9 mouse cellular contexts compared by ENCODE assay signal in the genomic region with DNA sequence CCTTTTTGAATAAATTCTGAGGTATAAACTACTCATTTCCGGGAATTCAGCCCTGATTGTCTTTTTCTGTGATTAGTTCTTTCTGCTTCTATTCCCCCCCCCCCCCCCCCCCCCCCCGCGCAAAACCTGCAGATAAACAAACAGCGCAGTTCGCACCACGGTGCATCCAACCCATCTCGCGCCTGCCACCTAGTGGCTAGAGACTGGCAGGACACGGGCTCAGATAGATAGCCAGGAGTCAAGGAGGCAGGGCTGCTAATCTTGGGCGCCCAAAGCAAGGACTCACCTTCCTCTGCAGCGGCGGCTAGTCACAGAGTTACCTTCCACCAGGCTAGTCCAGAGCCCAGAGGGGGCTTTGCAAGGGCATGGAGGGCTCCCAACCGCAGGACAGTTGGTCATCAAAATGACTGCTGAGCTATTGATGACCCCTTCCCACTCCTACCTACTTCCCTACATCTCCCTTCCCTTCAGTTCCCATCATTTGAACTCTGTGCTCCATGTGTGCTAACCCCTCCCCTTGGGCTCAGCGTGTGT. TPM values are rescaled to one million over a fixed set of nuclear protein-coding genes. Genes with fewer than 3 reads are reported as not detected.
DNase-seq lines count a peak whose midpoint lies in the region; ATAC-seq and TF ChIP-seq lines count a peak whose summit lies in the region.
"Had no signal": no experiment of that assay in that cellular context is flagged by ENCODE, and none has a peak within 500 bp of the region (broad histone marks: within the 10 kb centered on the region; RNA-seq: fewer than 3 reads in every experiment).

No protein-coding gene starts in this region.

- DNase-seq in adrenal gland, postnatal 36 days = peak; percentile 85 to 86
- peak; percentile 84 for DNase-seq in embryonic facial prominence, embryonic 11.5 days (ENCODE audit: low spot score)
- peak; percentile 84 to 92 for DNase-seq in heart, postnatal 14 days
- DNase-seq in kidney, postnatal 4 days = peak; percentile 91
- DNase-seq in lung, embryonic 14.5 days = peak; percentile 89
- DNase-seq in retina, postnatal 1 day = peak; percentile 83
- peak; percentile 92 for DNase-seq in thymus, postnatal 4 days

- H3K4me2 ChIP-seq in embryonic facial prominence, embryonic 11.5 days (ENCODE audit: low read depth, low read length) = no peak overlapping the region
- H3K4me2 ChIP-seq in lung, embryonic 14.5 days = no peak overlapping the region
- H3K4me2 ChIP-seq: limb, embryonic 12.5 days had no signal

- no peak overlapping the region for H3K27ac ChIP-seq in ES-Bruce4 (ENCODE audit: insufficient read depth, low read length)
- H3K27ac ChIP-seq in embryonic facial prominence, embryonic 11.5 days (replicated peaks; ENCODE audit: low read depth, low read length) = no peak overlapping the region
- H3K27ac ChIP-seq in lung, embryonic 14.5 days (ENCODE audit: low read depth) = no peak overlapping the region
- H3K27ac ChIP-seq: limb, embryonic 12.5 days had no signal

- TF ChIP-seq CTCF in ES-Bruce4 (IDR thresholded peaks at IDR 0.05; ENCODE audit: low read depth, low read length) = peak; percentile 94
- TF ChIP-seq CTCF in lung, embryonic 14.5 days (IDR thresholded peaks at IDR 0.05; ENCODE audit: low read depth) = peak; percentile 85

- intact Hi-C loops in heart, postnatal 14 days (cut with DNase I) = no loop called here

- no peak overlapping the region for H3K9ac ChIP-seq in ES-Bruce4 (ENCODE audit: low read depth, poor library complexity, severe bottlenecking)
- no peak overlapping the region for H3K9ac ChIP-seq in embryonic facial prominence, embryonic 11.5 days (replicated peaks; ENCODE audit: low read length)
- H3K9ac ChIP-seq in lung, embryonic 14.5 days = no peak overlapping the region
- H3K9ac ChIP-seq: limb, embryonic 12.5 days had no signal

- ATAC-seq in embryonic facial prominence, embryonic 11.5 days (replicated peaks; ENCODE audit: insufficient number of reproducible peaks, low FRiP score, low TSS enrichment, low read depth) = no peak
- ATAC-seq in lung, embryonic 14.5 days (ENCODE audit: insufficient read depth) = peak; percentile 56; the same call in 1 of the 2 replicates

- H3K27me3 ChIP-seq in ES-Bruce4 (ENCODE audit: control insufficient read depth, insufficient read depth, low read length, poor library complexity, severe bottlenecking) = no peaks in the 10 kb centered on the region
- no peaks in the 10 kb centered on the region; the same call in 1 of the 2 replicates for H3K27me3 ChIP-seq in embryonic facial prominence, embryonic 11.5 days (ENCODE audit: control insufficient read depth, insufficient read depth, low read length)
- no peaks in the 10 kb centered on the region; the same call in 1 of the 2 replicates for H3K27me3 ChIP-seq in lung, embryonic 14.5 days (ENCODE audit: insufficient read depth, low read length)

- WGBS in embryonic facial prominence, embryonic 11.5 days = 8% methylated on average over 11 of the region's 14 CpGs
- WGBS in lung, embryonic 14.5 days = 4% methylated on average over 12 of the region's 14 CpGs

- H3K4me1 ChIP-seq in ES-Bruce4 (ENCODE audit: control insufficient read depth, insufficient read depth, low read length) = no peaks in the 10 kb centered on the region
- H3K4me1 ChIP-seq in embryonic facial prominence, embryonic 11.5 days (ENCODE audit: control insufficient read depth, insufficient read depth, low read length) = no peaks in the 10 kb centered on the region
- no peaks in the 10 kb centered on the region for H3K4me1 ChIP-seq in lung, embryonic 14.5 days (ENCODE audit: insufficient read depth)
- H3K4me1 ChIP-seq: limb, embryonic 12.5 days had no signal

- TF ChIP-seq POLR2A in ES-Bruce4 (IDR thresholded peaks at IDR 0.05; ENCODE audit: insufficient read depth, low read length) = no peak

- TF ChIP-seq EP300 in ES-Bruce4 (IDR thresholded peaks at IDR 0.05; ENCODE audit: insufficient read depth, low read depth, low read length) = no peak

- H3K36me3 ChIP-seq in ES-Bruce4 (ENCODE audit: control insufficient read depth, insufficient read depth, low read length, poor library complexity, severe bottlenecking) = no peaks in the 10 kb centered on the region
- H3K36me3 ChIP-seq in embryonic facial prominence, embryonic 11.5 days (replicated peaks; ENCODE audit: control insufficient read depth, insufficient read depth, low read depth, low read length) = no peaks in the 10 kb centered on the region
- H3K36me3 ChIP-seq in lung, embryonic 14.5 days (ENCODE audit: insufficient read depth) = no peaks in the 10 kb centered on the region
- H3K36me3 ChIP-seq: limb, embryonic 12.5 days had no signal

- no peaks in the 10 kb centered on the region for H3K9me3 ChIP-seq in ES-Bruce4 (replicated peaks; ENCODE audit: control insufficient read depth, insufficient read depth, low read length, poor library complexity, severe bottlenecking)
- H3K9me3 ChIP-seq in embryonic facial prominence, embryonic 11.5 days (replicated peaks; ENCODE audit: control insufficient read depth, low read length) = no peaks in the 10 kb centered on the region
- H3K9me3 ChIP-seq in lung, embryonic 14.5 days (ENCODE audit: low read depth, low read length) = no peaks in the 10 kb centered on the region
- H3K9me3 ChIP-seq: limb, embryonic 12.5 days had no signal

- no peak overlapping the region for H3K4me3 ChIP-seq in ES-Bruce4 (ENCODE audit: low read depth, low read length)
- H3K4me3 ChIP-seq in embryonic facial prominence, embryonic 11.5 days (ENCODE audit: low read depth, low read length) = no peak overlapping the region
- H3K4me3 ChIP-seq in lung, embryonic 14.5 days (ENCODE audit: low read depth, low read length) = no peak overlapping the region
- H3K4me3 ChIP-seq: limb, embryonic 12.5 days had no signal

RNA-seq across cellular contexts. Expression of a gene that starts 20.8 kb away (rescaled TPM):
- polyA plus RNA-seq in ES-Bruce4 (2011; ENCODE audit: insufficient read depth, insufficient read length, low read depth, missing spikeins) = 10.7 and 11.3 TPM in 2 replicates
- total RNA-seq in adrenal gland, postnatal 36 days (2021) = 10 to 100 TPM; 28.6 to 34.9 TPM
- 5.4 and 6.4 TPM in 2 replicates for polyA plus RNA-seq in embryonic facial prominence, embryonic 11.5 days (2014; fragmentation: Nextera tagmentation; extraction: Ambion mirVana)
- 10 to 100 TPM; 16.4 to 16.5 TPM for total RNA-seq in heart, postnatal 14 days (2021)
- polyA plus RNA-seq in lung, embryonic 14.5 days (2014; fragmentation: Nextera tagmentation; extraction: Ambion mirVana) = 5.3 and 6.0 TPM in 2 replicates

RNA-seq across cellular contexts. Expression of a gene that starts 38.2 kb away (rescaled TPM):
- polyA plus RNA-seq in ES-Bruce4 (2011; ENCODE audit: insufficient read depth, insufficient read length, low read depth, missing spikeins) = not detected in 2 replicates
- not detected for total RNA-seq in adrenal gland, postnatal 36 days (2021)
- polyA plus RNA-seq in embryonic facial prominence, embryonic 11.5 days (2014; fragmentation: Nextera tagmentation; extraction: Ambion mirVana) = 3.0 and 5.9 TPM in 2 replicates
- not detected for total RNA-seq in heart, postnatal 14 days (2021)
- not detected in 2 replicates for polyA plus RNA-seq in lung, embryonic 14.5 days (2014; fragmentation: Nextera tagmentation; extraction: Ambion mirVana)

RNA-seq across cellular contexts. Expression of a gene that starts 44.8 kb away (rescaled TPM):
- polyA plus RNA-seq in ES-Bruce4 (2011; ENCODE audit: insufficient read depth, insufficient read length, low read depth, missing spikeins) = 44.5 and 48.7 TPM in 2 replicates
- 10 to 100 TPM; 11.9 to 12.3 TPM for total RNA-seq in adrenal gland, postnatal 36 days (2021)
- polyA plus RNA-seq in embryonic facial prominence, embryonic 11.5 days (2014; fragmentation: Nextera tagmentation; extraction: Ambion mirVana) = 27.1 and 28.8 TPM in 2 replicates
- 1 to 10 TPM; 4.7 to 5.3 TPM for total RNA-seq in heart, postnatal 14 days (2021)
- 39.4 and 44.4 TPM in 2 replicates for polyA plus RNA-seq in lung, embryonic 14.5 days (2014; fragmentation: Nextera tagmentation; extraction: Ambion mirVana)
